Mouse (Mus musculus): ENCODE measurements around the gene Gcnt1.

The Gcnt1 gene

DNA sequence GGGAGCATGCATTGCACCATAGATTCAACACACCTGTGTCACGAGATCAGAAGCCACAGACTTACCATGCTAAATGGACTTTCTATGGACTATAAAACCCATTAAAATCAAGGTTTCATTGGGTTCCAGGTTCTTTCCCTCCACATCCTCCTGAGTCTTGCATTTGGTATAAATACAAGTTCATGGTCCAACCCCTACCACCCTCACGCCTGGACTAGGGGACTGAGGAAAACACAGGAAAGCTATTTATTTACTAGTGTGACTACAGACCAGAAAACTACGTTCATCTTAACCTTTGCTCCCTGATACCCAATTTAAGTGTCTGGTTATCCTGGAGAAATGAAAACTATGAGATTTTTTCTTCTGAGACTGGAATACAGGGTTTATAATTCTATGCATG, at the start of gene Gcnt1:
Gene Gcnt1 (minus strand): TSS at position 144 of the 400 bp plus-strand sequence.
- no peak for DNase-seq (ENCODE audit: inconsistent age in 2 of 2, low spot score in 1 of 2)

DNA sequence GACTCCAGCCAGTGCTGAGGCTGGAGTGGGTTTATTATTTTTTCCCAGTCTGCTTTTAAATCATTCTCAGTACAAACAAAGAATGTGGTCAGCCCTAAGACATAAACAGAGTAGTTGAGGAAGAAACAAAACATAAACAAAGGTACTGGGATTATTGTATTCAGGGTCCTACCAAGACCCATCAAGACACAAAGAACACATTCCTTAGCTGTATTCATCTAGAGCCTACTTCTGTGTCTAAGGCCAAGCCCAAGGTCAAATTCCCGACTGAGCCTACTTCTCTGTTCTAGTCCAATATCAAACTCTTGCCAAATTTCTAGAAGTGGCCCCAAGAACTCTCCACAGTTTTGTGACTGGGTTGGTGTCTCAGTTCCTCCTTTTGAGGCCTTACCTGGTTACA, 45.2 kb upstream of the Gcnt1 start:
- DNase-seq (ENCODE audit: inconsistent age in 2 of 2, low spot score in 1 of 2) = no peak

DNA sequence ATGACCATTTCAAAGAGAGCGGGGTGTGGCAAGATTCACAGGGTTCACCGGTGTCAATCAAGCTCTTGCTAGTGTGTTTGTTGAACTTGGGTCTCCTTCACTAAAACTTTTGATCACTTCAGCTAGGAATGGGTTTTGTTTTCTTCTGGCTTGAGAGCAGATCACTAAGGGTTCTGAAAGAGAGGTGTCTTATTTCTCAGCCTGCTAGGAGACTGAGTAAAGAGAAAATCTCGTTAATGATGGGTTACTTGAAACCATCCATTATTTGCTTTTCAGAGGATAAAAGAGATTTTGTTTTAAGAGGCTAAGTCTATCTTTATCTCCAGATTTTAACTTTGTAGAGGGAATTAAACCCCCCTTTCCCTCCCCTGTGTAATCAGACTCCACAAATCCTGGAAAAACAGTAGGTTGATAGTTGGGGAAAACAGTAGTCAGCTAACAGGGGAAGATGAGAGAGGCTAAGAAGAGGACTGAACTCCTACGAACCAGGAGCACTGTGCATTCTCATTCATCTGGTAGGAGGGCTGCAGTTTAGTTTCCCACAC, 40.3 kb upstream of the Gcnt1 start:
- DNase-seq (ENCODE audit: inconsistent age in 2 of 2, low spot score in 1 of 2) = no peak

DNA sequence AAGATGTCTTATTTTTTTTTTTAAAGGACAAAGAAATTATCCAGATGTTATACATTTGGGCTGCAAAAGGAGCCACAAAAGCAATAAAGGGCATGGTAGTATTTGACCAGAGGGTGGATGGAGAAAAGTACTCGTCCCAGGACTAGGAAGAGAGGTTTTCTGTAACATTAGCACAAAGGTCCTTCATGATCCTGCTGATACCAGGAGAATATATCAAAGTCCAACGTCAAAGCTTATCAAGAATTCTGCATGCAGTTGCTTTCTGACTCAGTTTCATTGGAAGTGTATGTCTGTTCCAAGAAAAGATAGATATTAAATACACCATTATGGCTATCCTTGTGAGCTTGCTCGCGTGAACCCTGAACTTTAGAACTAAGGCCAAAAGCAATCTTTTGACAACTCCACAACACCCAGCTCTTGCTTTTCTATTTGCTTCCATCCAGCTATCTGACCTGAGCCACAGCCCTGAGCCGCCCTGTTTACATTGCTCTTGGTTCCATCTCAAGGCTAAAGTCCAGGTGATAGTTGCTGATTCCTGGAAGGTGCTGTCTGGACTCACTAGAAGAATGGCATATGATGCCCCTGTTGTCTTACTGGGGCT, 37.9 kb upstream of the Gcnt1 start:
- DNase-seq (ENCODE audit: inconsistent age in 2 of 2, low spot score in 1 of 2) = peak in 1 of 2 experiments; percentile 73

DNA sequence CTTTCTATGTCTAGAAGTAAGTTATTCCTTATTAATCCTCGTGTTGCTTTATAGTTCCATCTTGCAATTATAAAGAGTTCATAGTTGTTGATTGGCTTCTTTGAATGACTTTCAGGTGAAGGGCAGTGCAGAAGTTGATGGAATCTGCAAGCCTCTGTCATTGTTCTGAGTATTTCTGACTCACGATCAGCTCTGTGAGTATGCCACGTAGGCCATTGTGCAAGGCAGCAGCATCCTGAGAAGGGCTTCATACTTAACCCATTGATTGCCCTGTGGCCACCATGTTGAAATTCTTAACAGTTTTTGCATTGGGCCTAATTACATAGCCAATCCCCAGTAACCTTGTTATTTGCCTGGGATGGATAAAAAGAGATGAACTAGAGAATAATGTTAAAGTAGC, 36.7 kb upstream of the Gcnt1 start:
- peak in 1 of 2 experiments; percentile 77 for DNase-seq (ENCODE audit: inconsistent age in 2 of 2, low spot score in 1 of 2)

DNA sequence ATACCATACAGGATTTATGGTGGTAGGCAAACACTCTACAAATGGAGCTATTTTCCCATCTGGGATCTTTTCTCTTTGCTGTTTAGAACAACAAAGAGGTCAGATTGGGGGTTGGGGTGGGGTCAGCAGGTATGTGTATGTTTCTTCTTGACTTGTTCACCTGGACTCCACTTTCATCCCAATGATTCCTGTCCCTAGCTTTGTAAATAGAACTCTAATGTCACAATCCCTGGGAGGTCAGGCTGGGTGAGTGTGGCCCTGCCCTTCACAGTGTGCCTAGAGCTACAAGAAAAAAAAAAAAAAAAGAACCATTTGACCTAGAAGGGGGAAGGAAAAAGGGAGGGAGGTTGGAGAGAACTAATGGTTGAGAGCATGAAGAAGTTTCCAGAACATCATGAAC, 35.9 kb upstream of the Gcnt1 start:
- DNase-seq (ENCODE audit: inconsistent age in 2 of 2, low spot score in 1 of 2) = peak in 1 of 2 experiments; percentile 74

DNA sequence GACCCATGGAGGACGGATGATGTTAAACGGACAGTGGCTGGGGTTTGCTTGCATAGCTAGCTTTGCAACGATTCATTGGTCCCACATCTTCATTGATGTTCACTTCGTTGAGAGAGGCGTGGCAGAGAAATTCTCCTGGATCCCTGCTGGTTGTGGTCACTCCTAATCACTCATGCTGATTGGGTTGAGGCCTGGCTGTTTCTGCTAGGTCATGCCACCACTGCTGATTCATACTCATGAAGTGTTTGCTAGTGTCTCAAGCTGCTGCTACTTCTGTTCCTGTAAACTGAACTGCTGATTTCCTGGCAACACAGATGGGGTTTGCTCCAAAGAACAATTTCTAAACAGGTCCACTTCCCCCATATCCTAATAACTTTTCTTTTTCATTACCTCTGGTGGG, 34.2 kb upstream of the Gcnt1 start:
- peak in 1 of 2 experiments; percentile 65 for DNase-seq (ENCODE audit: inconsistent age in 2 of 2, low spot score in 1 of 2)

DNA sequence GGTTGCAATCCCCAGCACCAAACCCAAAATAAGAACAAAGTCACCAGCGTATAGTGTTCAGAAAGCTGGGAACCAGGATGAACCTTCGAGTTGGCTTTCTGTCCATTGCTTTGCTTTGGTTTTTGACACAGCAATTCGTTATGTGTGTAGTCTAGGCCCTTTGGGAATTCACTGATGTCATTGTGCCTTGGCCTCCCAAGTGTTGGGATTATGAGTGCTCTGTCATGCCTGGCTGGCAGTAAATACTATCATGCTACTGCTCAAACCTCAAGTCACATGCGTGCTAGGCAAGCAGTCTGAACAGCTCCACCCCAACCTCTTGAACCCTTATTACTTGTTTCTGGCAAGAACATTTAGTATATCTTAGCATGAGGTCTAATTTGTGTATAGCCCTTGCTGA, 30.5 kb upstream of the Gcnt1 start:
- no peak for DNase-seq (ENCODE audit: inconsistent age in 2 of 2, low spot score in 1 of 2)

DNA sequence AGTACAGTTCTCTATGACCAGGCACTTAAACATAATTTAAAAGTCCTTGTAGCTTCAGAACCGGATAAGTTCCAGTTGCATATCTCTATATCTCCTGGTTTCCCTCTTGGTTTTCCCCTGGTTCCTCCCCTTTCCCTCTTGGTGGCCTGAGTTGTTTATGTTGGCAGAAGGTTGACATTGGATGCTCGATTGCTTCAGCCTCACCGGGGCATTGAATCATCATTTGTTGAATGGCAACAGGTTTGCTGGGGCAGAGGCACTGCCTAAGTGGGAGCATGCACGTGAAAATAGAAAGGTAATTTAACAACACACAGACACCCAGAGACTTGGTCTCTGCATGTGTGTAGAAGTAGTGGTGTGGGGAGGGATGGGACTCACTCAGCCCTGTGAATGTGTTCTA, 27.9 kb upstream of the Gcnt1 start:
- DNase-seq (ENCODE audit: inconsistent age in 2 of 2, low spot score in 1 of 2) = peak in 1 of 2 experiments; percentile 70

DNA sequence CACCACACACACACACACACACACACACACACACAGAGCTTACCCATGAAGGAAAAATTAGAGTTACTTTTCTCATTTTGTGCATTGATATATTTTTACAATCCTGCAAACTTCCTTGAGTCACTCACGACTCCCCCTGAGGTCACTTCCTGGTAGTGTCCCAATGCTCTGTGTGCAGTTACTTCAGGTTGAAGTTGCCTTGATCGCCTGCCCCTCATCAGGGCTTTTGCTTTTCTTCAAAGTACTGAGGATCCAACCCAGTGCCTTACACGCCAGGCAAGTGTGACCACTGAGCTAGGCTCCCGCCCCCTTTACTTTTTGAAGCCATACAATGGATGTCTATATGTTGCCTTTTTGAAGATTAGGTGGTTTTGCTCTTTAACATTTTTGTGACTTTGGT, 27.3 kb upstream of the Gcnt1 start:
- DNase-seq (ENCODE audit: inconsistent age in 2 of 2, low spot score in 1 of 2) = no peak

DNA sequence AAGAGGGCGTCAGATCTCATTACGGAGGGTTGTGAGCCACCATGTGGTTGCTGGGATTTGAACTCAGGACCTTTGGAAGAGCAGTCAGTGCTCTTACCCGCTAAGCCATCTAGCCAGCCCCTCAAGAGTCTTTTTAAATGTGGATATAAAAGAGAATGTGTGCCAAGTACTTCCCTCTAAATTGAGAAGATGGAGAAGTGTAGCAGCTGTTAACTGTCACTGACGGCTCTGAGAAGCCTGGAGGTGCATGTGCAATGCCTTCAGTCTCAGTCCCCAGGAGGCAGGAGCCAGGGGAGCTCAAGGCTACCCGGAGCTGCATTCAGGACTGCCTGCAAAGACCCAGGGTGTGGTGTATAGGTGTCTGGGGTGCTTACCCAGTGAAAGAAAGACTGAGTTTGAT, 25.3 kb upstream of the Gcnt1 start:
- no peak for DNase-seq (ENCODE audit: inconsistent age in 2 of 2, low spot score in 1 of 2)

DNA sequence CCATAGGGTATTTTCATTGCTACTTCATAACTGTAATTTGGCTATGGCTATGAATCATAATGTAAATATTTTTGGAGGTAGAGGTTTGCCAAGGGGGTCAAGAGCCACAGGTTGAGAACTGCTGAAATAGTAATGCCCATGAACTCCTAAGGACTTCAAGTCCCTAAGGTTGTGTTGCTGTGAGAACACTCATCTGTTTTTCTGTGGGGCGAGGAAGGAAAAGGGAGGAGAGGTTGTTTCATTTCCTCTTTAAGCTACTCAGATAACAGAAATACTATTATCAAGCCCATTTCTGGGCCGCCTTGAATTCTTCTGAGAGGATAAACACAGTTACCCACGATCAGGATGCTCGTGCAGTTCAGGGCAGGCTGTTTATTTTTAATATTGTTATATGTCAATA, 24.2 kb upstream of the Gcnt1 start:
- DNase-seq (ENCODE audit: inconsistent age in 2 of 2, low spot score in 1 of 2) = no peak

DNA sequence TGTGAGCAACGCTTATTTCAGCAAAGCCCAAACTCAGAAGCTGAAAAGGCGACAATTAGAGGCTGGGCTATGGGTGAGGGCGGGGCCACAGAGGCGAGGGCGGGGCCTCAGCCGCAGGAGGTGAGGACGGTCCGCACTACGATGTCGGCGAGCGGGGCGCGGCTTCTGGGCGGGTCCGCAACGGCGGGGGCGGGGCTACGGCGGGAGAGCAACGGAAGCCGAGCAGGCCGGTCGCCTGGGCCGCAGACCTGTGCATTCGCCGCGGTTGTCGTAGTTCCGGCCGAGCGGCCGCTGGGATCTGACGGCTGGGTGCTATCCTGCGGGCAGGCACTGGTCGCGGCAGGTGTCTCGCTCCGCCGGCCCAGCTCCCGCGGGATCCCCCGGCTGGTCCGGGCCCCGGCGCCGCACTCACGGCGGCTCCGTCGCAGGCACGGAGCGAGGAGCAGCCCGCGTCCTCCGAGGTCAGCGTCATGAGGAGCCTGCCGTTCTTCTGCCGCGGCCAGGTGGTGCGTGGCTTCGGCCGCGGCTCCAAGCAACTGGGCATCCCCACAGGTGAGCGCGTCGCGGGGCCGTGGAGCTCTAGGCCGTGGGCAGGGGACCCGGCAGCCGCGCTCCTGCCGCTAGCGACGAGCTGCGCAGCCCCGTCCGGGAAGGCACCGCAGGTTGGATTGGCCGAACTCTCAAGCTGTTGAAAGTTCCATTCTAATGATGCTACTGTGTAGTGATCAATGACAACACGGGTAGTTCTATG, 21.4 kb upstream of the Gcnt1 start, which contains the start of gene Rfk:
Gene Rfk (plus strand): TSS at position 203 of the 751 bp plus-strand sequence.
- peak; percentile 93 to 98 for DNase-seq (ENCODE audit: inconsistent age in 2 of 2, low spot score in 1 of 2)

DNA sequence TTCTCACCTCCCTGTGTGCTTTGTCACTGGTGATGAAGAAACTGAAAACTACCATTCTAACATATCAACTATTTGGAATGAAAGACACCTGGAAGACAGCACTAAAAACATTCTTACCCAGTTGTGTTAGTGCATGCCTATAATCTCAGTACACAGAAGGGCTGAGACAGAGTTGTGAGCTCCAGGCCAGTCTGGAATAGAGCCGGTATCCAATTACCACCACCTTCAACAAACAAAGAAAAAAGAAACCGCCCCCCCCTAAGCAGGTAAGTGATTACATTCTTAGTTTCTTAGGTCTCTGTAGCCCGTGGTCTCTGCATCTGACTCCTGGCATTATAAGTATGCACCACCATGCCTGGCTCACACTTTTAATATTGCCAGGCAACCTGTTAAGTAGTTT, 20.2 kb upstream of the Gcnt1 start:
- DNase-seq (ENCODE audit: inconsistent age in 2 of 2, low spot score in 1 of 2) = no peak

DNA sequence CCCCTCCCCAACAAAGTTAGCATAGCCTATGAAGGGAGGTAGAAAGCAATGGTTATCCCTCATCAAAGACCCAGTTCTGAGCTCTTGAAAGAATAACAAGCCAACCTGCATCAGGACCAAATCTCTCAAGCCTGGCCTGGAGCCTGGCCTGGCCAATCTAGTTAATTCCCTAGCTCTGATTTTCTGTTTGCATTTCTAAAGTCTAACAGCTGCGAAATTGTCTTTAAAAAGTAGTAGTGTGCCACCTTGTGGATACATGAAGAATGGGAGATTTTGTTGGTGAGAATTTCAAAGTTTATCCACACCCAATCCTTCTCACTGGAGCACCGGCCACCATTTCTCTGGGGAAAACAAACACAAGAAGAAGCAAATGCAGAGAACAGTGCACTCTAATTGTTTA, 15.8 kb upstream of the Gcnt1 start:
- DNase-seq (ENCODE audit: inconsistent age in 2 of 2, low spot score in 1 of 2) = peak in 1 of 2 experiments; percentile 63

DNA sequence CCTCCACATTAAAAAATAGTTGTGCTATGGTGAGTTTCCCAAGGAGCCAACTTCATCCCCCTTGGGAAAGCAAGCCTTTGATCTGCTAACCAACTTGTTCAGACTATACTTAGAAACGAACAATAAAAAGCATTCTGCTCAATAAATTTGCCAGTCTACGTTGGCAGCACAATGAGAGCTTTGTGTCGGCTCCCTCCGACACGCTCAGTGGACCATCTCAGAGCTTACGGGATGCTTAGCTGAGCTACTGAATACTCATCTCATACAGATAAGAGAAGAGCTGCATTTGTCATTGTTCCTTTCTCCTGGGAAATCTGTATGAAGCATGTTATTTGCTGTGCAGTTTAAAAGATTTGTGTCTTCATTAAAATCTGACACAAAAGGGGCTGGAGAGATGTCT, 13.8 kb upstream of the Gcnt1 start:
- DNase-seq (ENCODE audit: inconsistent age in 2 of 2, low spot score in 1 of 2) = no peak

DNA sequence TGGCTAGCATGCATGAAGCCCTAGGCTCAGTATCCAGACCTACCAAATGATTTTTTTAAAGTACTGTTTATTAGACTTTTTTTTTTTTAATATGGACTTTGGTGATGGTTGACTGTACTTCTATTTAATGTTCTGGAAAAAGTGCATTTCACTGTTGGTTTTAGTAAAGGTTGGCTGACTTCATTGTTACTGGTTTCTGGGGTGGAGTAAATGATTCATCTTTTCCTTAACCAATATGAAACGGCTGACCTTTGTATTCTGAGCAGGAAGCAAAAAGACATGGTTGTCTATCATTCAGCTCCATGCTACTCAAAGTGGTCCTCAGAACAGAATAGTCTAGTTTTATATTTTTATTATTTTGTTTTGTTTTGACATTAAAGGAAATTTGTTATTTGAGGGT, 12.8 kb upstream of the Gcnt1 start:
- no peak for DNase-seq (ENCODE audit: inconsistent age in 2 of 2, low spot score in 1 of 2)

DNA sequence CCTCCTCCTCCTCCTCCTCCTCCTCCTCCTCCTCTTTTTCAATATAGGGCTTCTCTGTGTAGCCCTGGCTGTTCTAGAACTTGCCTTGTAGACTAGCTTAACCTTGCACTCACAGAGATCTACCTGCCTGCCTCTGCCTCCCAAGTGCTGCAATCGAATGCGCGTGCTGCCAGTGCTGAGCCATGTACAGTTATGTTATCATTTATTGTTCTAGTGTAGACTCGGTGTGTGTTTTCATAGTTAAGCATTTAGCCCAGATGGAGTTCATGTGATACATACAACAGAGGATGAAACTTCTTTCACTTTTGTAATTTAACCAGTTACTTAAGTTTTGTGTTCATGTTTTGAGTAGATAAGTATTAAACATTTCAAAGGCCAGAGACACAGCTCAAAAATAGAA, 12.4 kb upstream of the Gcnt1 start:
- no peak for DNase-seq (ENCODE audit: inconsistent age in 2 of 2, low spot score in 1 of 2)

DNA sequence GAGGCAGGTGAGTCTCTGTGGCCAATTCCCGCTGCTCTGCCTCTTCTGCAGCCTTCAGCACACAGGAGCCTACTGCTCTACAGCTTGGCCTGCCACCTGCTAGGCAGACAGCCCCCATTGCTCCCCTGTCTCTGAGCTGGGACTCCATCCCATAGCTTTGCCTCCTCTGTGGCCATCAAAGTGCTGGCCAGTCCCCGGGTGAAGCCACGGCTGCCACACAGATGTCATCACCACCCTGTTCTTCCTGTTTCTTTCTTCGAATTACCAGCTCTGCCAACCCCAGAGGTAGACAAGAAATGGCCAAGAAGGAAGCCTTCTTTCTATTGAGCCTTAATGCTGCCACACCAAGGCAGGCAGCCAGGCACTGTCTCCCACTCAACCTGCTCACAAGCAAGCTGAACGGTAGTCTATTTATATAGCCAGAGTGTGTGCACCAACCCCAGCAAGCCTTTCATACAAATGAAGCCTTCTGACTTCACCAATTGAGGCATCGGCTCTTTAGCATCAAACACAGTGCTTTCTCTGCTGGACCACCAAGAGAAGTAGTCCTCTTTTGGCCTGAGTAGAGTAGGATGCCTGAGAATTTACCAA, 10.3 kb upstream of the Gcnt1 start:
- no peak for DNase-seq (ENCODE audit: inconsistent age in 2 of 2, low spot score in 1 of 2)

DNA sequence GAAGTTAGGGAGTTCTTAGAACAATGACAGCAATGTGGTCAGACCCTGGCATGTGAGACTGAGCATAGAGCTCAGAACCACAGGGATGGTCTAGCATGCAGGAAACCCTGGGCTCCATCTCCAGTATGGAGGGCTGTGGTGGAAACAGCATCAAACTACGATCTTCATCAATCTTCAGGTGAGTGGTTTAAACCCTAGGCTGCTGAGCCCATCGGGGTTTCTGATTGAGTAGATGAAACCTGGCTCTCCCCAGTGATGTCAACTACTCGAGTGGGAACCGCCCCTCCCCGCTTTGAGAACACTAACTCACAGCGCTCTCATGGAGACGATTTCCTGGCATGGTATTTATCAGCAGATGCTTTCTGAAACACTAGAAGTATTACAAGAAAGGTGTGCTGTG, 7.9 kb upstream of the Gcnt1 start:
- DNase-seq (ENCODE audit: inconsistent age in 2 of 2, low spot score in 1 of 2) = no peak

DNA sequence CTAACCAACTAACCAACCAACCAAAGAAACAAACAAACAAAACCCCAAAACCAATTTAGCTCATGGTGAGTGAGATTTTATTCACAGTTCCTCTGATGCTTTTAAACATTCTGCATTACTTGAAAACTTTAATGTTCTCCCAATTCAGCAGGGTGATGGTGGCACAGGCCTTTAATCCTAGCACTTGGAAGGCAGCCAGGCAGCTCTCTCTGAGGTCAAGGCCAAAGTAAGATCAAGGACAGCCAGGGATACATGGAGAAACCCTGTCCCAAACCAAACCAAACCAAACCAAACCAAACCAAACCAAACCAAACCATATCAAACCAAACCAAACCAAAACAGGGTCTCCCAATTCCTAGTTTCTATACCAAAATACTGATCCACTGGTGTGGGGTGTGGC, 6.2 kb upstream of the Gcnt1 start:
- no peak for DNase-seq (ENCODE audit: inconsistent age in 2 of 2, low spot score in 1 of 2)

DNA sequence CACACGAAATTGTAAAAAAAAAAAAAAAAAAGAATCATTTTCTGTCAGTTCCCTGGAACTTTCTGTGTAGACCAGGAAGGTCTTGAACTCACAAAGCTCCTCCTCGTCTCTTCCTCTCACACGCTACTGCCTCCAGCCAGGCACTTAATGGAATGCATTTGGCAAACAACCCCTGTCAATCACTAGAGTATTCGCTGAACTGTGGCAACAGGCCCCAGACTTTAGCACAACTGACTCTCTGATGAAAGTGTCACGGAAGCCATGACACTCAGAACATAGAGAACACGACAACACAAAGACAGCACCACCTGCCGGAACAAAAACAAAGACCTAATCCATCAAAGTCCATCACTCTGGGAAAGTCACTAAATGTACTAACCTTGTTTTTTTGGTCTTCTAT, 3.1 kb downstream of the Gcnt1 start:
- no peak for DNase-seq (ENCODE audit: inconsistent age in 2 of 2, low spot score in 1 of 2)
